ENCODE assay signal across 18 mouse cellular contexts in genomic region chr15:87342656-87343055, GRCm38 (mm10).
A peak's percentile ranks its signal among the peaks of the same experiment; 100 is the strongest.
DNase-seq lines count a peak whose midpoint lies in the region; ATAC-seq lines count a peak whose summit lies in the region.
"Had no signal": no experiment of that assay in that cellular context is flagged by ENCODE, and none has a peak within 500 bp of the region (broad histone marks: within the 10 kb centered on the region; RNA-seq: fewer than 3 reads in every experiment).

No protein-coding gene starts in this region.

- ATAC-seq in megakaryocyte-erythroid progenitor cell, adult 5-6 weeks (replicated peaks; ENCODE audit: low FRiP score, low TSS enrichment, poor library complexity, severe bottlenecking), result no peak
- ATAC-seq: forebrain, embryonic 13.5 days; forebrain, embryonic 16.5 days; hindbrain, embryonic 16.5 days; Patski had no signal

- DNase-seq in cerebellum, postnatal 10 days, result peak; percentile 59 to 62
- DNase-seq in cerebellum, adult 11 months, result no peak
- DNase-seq in layer of hippocampus, adult 9-11 months, result peak; percentile 11
- DNase-seq in layer of hippocampus, adult 18-20 months (ENCODE audit: low spot score in 2 of 2), result no peak
- peak; percentile 6 for DNase-seq in retina, embryonic 14.5 days (ENCODE audit: low spot score)
- DNase-seq in retina, postnatal 1 day, result no peak
- DNase-seq: adrenal gland, postnatal 10 days; adrenal gland, postnatal 36 days; B cell, adult 2 months; cerebellum, adult 11-12 months; cerebellum, adult 9-10 months; gastrocnemius, postnatal 10 days; gastrocnemius, postnatal 36 days had no signal

Comparison
In these comparisons a context has a peak if more than half of its experiments do, and no peak if none do; other contexts are left out.
1. DNase-seq: peak in cerebellum, postnatal 10 days (2 of 2), layer of hippocampus, adult 9-11 months (single experiment) and retina, embryonic 14.5 days (single experiment); none in cerebellum, adult 11 months (single experiment), layer of hippocampus, adult 18-20 months (0 of 2) and retina, postnatal 1 day (single experiment).